Comparison of ENCODE assay signal across 10 mouse cellular contexts in genomic region chr4:10150501-10150900, GRCm38 (mm10).
A peak's percentile ranks its signal among the peaks of the same experiment; 100 is the strongest.
DNase-seq lines count a peak whose midpoint lies in the region; ATAC-seq and TF ChIP-seq lines count a peak whose summit lies in the region.
"Had no signal": no experiment of that assay in that cellular context is flagged by ENCODE, and none has a peak within 500 bp of the region (broad histone marks: within the 10 kb centered on the region; RNA-seq: fewer than 3 reads in every experiment).

No protein-coding gene starts in this region.

- H3K9ac ChIP-seq in liver, embryonic 12.5 days: no peak overlapping the region
- H3K9ac ChIP-seq in liver, embryonic 14.5 days (replicated peaks): no peak overlapping the region
- H3K9ac ChIP-seq: heart, embryonic 13.5 days had no signal

- H3K27ac ChIP-seq in liver, embryonic 12.5 days: no peak overlapping the region
- no peak overlapping the region for H3K27ac ChIP-seq in embryonic facial prominence, embryonic 10.5 days (replicated peaks)
- no peak overlapping the region for H3K27ac ChIP-seq in liver, embryonic 14.5 days
- H3K27ac ChIP-seq: heart, embryonic 13.5 days had no signal

- no peak for ATAC-seq in liver, embryonic 12.5 days
- ATAC-seq in liver, embryonic 14.5 days (ENCODE audit: insufficient read depth): no peak
- no peak for ATAC-seq in megakaryocyte, adult 5-6 weeks (ENCODE audit: poor library complexity, severe bottlenecking)

- H3K4me2 ChIP-seq in liver, embryonic 12.5 days: no peak overlapping the region
- H3K4me2 ChIP-seq in liver, embryonic 14.5 days (ENCODE audit: low read depth): no peak overlapping the region
- H3K4me2 ChIP-seq: heart, embryonic 13.5 days had no signal

- no peaks in the 10 kb centered on the region for H3K36me3 ChIP-seq in liver, embryonic 12.5 days
- H3K36me3 ChIP-seq in embryonic facial prominence, embryonic 10.5 days (replicated peaks): no peaks in the 10 kb centered on the region
- no peaks in the 10 kb centered on the region for H3K36me3 ChIP-seq in liver, embryonic 14.5 days (replicated peaks; ENCODE audit: control insufficient read depth, insufficient read depth, low read depth)
- H3K36me3 ChIP-seq: heart, embryonic 13.5 days had no signal

- no peak overlapping the region for H3K4me3 ChIP-seq in liver, embryonic 12.5 days
- H3K4me3 ChIP-seq in embryonic facial prominence, embryonic 10.5 days: no peak overlapping the region
- no peak overlapping the region for H3K4me3 ChIP-seq in liver, embryonic 14.5 days (ENCODE audit: insufficient read depth in 1 of 2, low read depth in 2 of 2, low read length in 2 of 2)
- H3K4me3 ChIP-seq: heart, embryonic 13.5 days; megakaryocyte, embryonic 14.5 days had no signal

- peak; percentile 42; the same call in 1 of the 2 replicates for TF ChIP-seq CTCF in liver, embryonic 14.5 days (IDR thresholded peaks at IDR 0.05; ENCODE audit: low read depth)

- no peaks in the 10 kb centered on the region for H3K9me3 ChIP-seq in liver, embryonic 12.5 days (replicated peaks)
- H3K9me3 ChIP-seq in embryonic facial prominence, embryonic 10.5 days: no peaks in the 10 kb centered on the region
- no peaks in the 10 kb centered on the region for H3K9me3 ChIP-seq in liver, embryonic 14.5 days (ENCODE audit: control insufficient read depth, low read length)
- H3K9me3 ChIP-seq: heart, embryonic 13.5 days; megakaryocyte, embryonic 14.5 days had no signal

- DNase-seq in cerebellum, adult 8-10 months: peak; percentile 2
- no peak for DNase-seq in cerebellum, adult 9-11 months
- DNase-seq in liver: peak; percentile 8
- DNase-seq in R1 (ENCODE audit: low read depth, low spot score): peak; percentile 47
- peak; percentile 39 for DNase-seq in embryonic facial prominence, embryonic 10.5 days (ENCODE audit: low spot score)
- DNase-seq in liver, embryonic 14.5 days (ENCODE audit: low read depth in 3 of 3, low spot score in 3 of 3): no peak

- no peak for TF ChIP-seq EP300 in liver, embryonic 14.5 days (IDR thresholded peaks at IDR 0.05; ENCODE audit: low read depth)

- H3K4me1 ChIP-seq in liver, embryonic 12.5 days: no peaks in the 10 kb centered on the region
- H3K4me1 ChIP-seq in embryonic facial prominence, embryonic 10.5 days: peaks cover 3% of the 10 kb centered on the region; the same call in 1 of the 2 replicates
- no peaks in the 10 kb centered on the region for H3K4me1 ChIP-seq in liver, embryonic 14.5 days (replicated peaks; ENCODE audit: control insufficient read depth in 2 of 2, insufficient read depth in 2 of 2, low read length in 1 of 2)
- H3K4me1 ChIP-seq: heart, embryonic 13.5 days; megakaryocyte, embryonic 14.5 days had no signal

- WGBS in liver, embryonic 12.5 days (ENCODE audit: insufficient replicate concordance): 9% methylated on average over 2 of the region's 2 CpGs
- 34% methylated on average over 2 of the region's 2 CpGs for WGBS in embryonic facial prominence, embryonic 10.5 days
- WGBS in liver, embryonic 14.5 days (ENCODE audit: insufficient replicate concordance): 10% methylated on average over 2 of the region's 2 CpGs

- no peaks in the 10 kb centered on the region for H3K27me3 ChIP-seq in liver, embryonic 12.5 days (replicated peaks)
- H3K27me3 ChIP-seq in embryonic facial prominence, embryonic 10.5 days (replicated peaks; ENCODE audit: low read depth, poor library complexity, severe bottlenecking): no peaks in the 10 kb centered on the region
- no peaks in the 10 kb centered on the region for H3K27me3 ChIP-seq in liver, embryonic 14.5 days (ENCODE audit: control insufficient read depth, insufficient read depth, low read length)
- H3K27me3 ChIP-seq: heart, embryonic 13.5 days; megakaryocyte, embryonic 14.5 days had no signal

Comparison
In these comparisons a context has a peak if more than half of its experiments do, and no peak if none do; other contexts are left out.
1. DNase-seq: peak in cerebellum, adult 8-10 months (single experiment), liver (single experiment), R1 (single experiment) and embryonic facial prominence, embryonic 10.5 days (single experiment); none in cerebellum, adult 9-11 months (single experiment) and liver, embryonic 14.5 days (0 of 3).